Mouse (Mus musculus) kidney, adult 9 months (tissue): ENCODE results near the gene Swt1.
A peak's percentile ranks its signal among the peaks of the same experiment; 100 is the strongest.

ENCODE experiments used
- DNase-seq: peaks from one replicate; pipeline ENCODE4 v3.0.0; 2022

Gene Swt1

DNA sequence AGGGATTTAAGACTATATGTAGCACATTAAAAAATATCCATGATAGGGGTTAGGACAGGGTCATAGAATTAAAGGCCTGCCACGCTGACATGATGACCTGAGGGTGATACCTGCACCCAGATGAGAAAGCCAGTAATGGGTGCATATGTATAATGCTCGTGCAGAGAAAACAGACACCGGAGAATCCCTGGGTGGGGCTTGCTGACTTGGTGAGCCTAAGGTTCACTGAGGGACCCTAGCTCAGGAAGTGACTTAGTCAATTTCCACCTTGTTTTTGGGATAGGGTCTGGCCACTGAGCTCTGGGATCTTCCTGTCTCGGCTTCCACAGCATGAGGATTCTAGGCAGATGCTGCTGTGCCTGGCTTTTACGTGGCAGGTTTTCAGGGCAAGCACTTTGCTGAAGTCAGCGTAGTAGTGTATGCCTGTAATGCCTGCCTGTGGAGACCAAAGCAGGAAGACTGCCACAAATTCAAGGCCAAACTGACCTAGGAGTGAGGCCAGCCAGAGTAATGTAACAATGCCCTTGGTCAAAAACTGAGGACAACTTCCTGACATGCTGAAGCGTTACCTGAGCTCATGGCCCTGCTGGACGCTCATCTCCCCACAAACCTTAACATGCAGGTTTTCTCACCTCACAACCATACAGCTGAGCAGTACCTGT is 61.2 kb downstream of the Swt1 start:
- no peak for DNase-seq

DNA sequence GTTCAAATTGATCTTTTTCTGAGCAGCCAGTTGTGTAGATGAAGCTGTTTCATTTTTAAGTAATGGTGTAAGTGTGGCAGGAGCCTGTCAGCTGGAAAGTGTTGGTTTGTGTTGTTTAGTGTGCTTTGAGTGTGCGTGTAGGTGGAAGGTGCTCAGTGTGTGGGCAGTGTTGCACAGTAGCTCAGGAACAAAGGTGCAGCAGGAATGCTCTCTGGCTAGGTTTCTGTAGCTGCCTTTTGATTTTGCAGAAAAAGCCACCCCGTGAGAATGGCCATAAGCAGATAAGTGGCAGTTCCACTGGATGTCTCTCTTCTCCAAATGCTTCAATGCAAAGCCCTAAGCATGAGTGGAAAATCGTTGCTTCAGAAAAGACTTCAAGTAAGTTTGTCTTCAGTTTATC is 68.9 kb downstream of the Swt1 start:
- no peak for DNase-seq

DNA sequence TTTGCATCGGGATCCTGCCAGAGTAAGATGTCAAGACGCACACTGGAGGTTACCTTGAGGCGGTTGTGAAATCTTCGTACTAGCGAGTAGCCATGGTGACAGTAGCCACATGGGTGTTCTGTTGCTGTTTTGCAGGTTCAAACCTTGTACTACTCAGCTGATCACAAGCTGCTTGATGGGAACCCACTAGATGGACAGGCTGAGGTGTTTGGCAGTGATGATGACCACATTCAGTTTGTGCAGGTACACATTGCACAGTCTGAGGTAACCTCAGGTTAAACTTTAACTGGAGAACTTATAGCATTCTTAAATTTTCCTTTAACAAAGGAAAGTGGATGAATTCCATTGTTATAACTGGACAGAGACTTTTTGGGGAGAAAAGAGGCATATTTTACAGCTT is 72.3 kb downstream of the Swt1 start:
- no peak for DNase-seq

DNA sequence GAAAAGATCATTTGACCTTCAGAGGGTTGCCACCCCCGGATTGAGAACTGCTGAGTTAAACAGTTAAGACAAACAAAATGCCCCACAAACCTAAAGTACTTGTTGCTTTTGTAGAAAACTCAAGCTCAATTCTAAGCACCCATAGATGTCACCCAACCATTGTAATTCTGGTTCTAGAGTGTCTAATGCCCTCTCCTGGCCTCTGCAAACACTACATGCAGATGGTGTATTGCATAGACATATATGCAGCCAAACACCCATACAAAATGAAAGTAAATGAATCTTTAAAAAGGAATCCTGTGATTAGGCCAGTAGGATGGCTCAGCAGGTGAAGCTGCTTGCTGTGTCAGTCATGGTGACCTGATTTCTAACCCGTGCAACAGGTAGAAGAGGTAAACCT is 75.3 kb downstream of the Swt1 start:
- DNase-seq: peak; percentile 63

DNA sequence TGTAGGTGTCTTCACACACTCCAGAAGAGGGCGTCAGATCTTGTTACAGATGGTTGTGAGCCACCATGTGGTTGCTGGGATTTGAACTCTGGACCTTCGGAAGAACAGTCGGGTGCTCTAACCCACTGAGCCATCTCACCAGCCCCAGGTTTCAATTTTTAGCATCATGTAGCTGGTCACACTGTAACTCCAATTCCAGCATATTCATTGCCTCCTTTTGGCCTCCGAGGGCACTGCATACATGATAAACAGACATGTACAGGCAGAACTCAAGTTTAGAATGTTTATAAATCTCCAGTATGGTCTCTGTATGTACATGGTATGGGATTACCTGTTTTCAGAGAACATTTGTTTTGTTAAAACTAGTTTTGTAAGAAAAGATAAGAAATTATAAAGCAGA is 80.0 kb downstream of the Swt1 start:
- peak; percentile 55 for DNase-seq

DNA sequence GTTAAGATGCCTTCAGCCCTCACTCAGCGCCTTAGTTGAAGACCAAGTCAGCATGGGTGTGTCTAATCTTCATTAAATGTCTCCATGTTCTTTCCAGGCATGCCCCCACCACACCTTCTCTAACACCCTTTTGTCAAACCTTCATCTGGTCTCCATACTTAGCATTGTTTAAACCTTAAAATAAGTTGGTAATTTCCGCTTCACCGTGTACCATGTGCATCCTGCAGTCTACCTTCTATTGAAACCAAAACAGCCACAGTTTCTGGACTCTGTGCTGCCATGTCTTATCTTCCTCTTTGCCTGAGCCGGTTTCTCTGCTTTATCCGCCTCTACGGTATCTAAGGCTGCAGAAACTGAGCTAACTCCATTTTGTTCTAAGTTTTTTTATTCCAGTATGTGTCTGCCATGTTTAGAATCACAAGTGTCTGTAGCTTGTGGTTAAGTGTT is 81.6 kb downstream of the Swt1 start:
- no peak for DNase-seq

DNA sequence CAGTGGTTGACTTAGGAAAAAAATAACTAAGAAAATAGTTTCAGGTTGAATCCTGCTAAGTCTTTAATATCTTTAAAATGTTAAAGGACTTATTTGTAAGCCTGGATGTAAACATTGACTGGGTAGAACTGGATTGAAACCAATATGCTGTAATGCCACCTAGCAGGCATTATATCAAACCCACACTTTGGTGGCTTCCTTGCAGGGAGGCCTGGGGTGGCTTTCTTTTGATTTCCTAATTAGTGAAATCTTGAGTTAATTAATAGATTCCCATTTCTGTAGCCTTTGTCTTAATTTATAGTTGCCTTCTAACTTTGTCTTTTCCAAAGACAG is 82.4 kb downstream of the Swt1 start:
- DNase-seq: no peak

DNA sequence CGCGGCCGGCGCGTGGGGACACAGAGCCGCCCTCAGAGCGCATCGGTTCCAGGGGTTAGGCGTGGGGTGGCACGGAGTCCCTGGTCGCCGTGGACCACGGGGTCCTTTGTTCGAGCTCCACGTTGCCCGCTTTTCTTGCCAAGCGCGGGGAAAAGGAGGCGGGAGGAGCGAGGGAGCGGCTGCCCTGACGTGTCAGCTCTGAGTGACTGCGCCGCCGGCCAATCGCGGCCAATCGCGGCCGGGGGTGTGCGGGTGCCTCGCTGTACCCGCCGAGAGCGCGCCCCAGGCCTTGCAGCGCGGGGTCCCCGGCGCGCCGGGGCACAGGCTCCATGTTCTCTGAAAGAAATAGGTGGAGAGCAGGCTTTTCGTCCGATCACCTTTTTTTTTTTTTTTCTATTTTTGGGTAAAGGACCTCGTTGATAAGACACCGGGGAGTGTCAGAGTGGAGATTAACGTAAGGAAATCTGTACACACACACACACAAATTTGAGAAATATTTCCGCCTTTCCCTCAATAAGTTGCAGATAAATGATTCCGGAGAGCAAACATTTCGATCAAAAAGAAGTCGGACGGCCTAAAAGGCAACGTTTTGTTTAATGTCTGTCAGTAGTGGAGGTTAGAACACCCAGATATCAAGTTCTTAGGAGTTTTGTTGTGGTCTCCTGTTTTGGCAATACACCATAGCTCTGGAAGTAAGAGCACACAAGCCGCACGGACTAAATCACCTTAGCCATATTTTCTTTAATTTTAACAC is 83.0 kb downstream of the Swt1 start:
- DNase-seq: peak; percentile 93

DNA sequence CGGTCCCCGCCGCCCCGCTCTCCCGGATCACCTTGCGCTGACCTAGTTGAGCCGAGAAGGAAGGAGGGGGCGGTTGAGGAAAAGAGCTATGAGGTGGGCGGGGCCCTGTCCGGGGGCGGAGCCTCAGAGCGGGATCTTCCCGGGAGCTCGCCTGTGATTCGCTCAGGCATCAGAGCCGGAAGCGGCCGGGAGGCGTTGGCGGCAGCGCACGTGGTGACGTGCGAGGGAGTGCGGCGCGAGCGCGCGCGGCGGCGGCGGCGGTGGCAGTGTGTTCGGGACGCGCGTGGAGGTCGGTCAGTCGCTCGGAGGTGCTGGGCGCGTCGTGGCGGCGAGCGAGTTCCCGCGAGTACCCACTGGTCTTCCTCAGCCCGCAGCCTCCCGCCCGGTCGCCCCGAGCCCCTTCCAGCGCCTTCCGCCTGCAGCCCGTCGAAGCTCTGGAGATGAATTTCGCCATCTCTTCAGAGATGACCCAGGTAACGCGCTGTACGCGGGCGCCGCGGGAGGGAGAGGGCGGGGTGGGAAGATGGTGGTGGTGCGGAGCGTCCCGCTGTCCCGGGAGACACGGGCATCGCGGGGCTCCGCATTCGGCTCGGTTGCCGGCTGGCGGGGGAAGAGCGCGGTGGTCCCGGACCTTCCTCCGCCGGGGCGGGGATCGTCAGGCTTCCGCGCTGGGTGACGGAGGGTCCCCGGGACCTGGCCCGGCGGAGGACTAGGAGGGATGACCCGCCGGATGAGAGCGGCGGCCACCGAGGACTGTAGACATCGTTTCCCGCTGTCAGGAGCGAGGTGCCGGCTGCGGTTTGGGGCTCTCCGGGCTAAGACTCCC is 83.8 kb downstream of the Swt1 start, which contains the start of gene Ivns1abp:
TSS of gene Ivns1abp (plus strand) at position 195 of the 826 bp plus-strand sequence.
- peak; percentile 99 for DNase-seq

DNA sequence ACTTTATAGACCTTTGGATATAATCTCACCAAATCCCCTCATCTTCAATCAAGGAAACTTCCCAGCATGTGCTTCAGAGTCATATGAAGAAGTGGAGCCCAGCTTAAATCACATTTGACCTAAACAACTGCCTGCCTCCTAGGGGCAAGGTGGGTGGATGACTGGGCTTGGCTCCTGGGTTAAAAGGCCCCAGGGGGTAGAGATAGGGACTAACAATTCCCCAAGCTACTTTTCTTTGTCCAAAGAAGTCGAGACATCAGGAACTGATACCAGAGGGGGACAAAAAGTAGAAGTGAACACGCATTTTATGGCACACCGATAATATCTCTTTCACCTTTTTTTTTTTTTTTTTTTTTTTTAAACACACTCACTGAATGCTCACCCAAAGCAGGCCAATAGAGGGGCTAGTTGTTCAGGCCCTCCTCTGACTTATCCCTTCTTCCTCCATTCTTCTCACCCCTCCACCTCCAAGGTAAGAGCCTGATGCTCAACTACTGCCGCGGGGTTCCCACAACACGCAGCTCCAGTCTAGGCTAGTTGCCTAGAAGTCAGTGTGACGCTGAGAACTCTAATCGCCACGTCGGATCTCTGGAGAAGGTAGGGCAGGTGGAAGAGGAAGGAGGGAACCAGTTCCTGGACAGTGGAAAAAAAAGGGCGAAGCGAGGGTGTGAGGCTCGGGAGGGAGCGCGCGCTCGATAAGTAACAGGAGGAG is 84.5 kb downstream of the Swt1 start:
- DNase-seq: peak; percentile 63

DNA sequence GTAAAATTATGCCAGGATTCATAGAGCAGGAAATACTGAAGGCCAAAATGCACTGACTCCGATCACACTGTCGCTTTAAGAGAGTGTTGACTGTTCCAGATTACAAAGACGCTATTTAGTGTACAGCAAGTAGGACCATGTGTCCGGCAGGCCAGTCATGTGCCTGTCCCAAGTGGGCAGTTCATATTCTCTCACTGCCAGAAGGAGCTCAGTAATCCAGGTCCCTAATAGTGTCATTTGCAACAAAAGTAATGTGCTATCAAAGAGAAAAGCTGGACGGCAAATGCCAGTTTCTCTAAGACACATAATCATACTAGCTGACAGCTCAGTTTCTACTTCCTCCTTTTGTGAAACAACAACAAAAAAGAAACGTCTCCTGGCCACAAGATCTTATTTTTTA is 85.3 kb downstream of the Swt1 start:
- peak; percentile 78 for DNase-seq

DNA sequence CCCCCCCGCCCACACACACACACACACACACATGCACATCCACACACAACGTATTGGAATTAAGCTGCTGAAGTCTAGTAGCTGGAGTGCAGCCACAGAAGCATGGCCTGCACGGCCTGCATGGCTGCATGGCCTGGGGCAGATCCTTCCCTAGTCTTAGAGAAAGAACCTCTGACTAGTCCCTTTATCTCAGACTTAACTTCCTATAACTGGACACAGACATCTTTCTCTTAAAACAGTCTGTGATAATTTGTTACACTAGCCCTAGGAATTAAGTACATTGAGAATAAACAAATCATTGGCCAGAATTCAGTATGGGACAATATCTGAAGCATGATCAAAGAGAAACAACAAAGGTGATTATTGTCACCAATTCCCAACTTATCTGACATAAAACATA is 85.9 kb downstream of the Swt1 start:
- DNase-seq: peak; percentile 27

DNA sequence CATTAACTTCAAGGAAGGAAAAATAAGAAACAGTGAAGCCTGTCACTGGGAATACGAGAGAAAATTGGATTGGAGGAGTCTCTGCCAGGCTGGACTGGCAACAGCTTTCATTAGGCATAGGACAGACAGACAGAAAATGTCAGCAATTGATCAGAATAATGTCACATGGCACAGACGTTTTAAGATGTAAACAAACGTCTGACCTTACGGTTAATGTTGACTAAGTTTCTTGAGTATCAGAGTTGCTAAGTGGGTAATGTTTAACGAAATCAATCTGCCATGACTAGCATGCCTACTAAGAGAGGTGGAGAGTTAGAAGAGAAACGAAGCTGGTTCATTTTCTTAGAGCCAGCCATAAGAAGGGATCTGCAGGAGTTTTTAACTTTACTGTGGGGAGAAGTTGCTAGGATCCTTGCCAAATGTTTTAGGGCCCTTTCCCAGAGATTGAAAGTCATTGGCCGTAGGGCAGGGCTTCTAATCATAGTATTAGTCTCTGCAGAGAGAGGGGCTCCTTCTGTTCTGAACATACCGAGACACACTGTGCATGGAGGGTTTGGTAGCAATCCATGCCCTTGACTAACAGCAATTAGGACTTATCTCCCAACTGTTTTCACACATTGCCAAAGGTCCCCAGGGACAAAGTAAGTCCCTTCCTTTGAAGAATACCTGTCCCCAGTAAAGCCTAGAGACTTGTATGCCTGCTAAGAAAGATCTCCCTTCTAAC is 86.8 kb downstream of the Swt1 start:
- peak; percentile 87 for DNase-seq

DNA sequence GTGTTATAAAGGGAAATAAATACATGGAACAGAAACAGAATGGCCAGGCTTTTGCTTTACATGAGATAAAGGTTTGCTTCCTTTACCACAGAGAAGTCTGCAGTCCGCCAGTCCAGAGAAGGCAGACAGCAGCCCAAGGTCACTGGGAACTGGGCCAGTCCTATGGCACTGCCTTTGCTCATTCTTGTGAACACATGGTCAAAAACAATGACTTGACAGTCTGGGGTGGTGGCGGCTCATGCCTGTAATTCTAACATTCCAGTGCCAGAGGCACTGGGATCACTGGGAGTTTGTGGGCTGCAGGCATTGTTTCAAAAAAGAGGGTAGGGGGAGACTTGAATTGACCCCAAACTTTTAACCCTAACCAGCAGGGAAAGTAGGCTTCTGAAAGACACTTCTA is 89.3 kb downstream of the Swt1 start:
- peak; percentile 87 for DNase-seq

DNA sequence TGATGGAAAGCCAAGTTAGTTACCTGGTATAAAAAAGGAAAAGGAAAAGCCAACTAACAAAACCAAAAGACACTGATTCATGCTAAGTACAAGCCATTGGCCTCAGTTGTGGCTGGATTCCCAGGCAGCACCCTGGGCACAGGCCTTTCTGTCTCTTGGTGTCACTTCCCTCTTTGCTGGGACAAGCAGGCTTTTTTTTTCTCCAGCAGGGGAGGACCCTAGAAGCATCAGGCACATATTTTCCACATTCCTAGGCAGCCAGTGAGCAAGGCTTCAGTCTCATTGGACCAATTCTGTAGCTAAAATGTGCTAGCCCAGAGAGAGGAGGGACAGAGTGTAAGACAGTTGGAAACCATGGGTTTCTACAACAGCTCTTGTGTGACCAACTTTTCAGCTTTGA is 90.0 kb downstream of the Swt1 start:
- DNase-seq: no peak

DNA sequence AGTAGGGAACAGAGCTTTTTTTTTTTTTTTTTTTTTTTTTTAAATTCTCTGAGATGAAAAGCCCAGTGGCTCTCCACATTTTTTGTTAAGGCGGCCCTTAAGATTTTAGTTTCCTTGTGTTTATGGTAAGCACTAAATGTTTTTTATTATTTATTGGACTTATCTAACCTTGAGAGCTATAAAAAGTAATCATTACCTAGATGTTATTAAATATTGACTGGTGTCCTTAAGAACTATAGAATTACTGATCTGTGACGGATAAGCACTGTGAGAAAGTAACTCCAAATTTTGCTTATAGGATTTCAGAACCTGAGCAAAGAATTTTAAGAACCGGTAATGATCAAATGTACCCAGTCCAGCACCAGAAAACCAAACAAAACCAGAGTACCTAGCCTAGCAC is 95.4 kb downstream of the Swt1 start:
- no peak for DNase-seq

DNA sequence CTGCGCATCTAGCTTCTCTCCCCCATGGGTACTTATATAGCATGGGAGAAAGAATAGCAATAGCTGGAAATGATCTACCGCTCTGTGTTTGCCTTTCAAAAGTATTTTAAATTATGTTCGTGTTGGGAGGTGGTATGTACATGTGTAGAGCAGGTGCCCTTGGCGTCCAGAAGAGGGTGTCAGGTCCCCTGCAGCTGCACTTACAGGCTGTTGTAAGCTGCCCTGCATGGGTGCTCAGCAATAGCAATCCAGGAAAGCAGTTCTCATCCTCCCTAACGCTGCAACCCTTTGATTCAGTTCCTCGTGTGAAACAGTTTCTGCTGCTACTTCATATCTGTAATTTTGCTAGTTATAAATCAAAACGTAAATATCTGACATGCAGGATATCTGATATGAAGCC is 98.7 kb downstream of the Swt1 start:
- no peak for DNase-seq

DNA sequence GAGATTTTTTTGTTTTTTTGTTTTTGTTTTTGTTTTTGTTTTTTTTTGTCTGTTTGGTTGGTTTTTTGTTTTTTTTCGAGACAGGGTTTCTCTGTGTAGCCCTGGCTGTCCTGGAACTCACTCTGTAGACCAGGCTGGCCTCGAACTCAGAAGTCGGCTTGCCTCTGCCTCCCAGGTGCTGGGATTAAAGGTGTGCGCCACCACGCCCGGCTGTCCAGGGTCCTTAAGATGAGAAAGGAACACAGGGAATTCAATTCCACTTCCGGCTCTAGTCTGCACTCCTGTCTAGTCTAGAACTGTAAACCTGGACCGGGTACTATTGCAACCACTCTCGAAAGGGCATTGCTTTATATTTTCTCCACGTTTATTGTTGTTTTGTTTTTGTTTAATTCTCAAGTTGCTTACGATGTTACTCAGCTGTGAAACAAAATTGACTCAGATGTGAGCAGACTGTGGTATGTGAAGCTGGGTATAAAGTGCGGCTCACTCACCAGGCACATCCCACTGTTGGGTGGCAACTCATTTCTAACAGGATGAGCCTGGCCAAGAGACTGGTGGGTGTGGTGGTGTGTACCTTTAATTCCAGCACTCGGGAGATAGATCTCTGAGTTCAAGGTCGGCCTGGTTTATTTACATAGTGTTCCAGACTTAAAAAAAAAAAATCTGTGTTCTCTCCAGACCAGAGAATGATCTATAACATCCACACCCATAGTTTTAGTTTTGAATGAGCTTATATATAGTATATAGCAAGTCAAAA is 99.7 kb downstream of the Swt1 start:
- peak; percentile 50 for DNase-seq

DNA sequence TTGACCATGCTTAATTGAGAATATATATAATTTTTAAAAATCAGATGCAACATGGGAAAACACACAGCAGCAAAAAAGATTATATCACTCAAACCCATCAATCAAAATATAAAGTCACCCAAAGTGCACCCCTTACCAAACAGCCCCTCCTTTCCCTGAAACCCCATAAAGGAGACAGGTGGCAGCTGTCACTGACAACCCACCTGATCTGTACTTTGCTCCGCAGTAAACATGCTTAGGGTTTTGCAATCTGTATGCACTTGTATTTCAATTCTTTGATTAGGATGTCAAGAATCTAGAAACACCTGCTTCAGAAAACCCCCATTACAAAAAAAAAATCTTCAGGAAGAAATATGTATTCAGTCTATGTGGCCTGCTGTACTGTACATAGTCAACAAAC is 102.9 kb downstream of the Swt1 start:
- no peak for DNase-seq

DNA sequence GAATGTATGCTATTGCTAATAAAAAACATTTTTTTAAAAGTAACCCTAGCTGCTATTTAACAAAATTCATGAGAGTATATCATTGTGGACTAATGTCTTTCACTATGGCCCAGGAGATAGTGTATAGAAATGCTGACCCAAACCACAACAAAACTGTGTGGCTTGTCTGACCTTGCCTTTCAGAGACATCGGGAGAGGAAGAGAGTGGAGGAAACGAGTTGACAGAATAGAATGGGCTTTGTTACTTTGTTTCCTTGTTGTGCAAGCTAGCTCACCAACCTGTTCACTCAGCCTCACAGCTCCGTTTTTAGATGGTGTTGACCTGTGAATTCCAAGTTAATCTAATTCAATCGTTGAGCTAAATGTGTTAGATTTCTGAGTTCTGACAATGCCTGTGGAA is 107.8 kb downstream of the Swt1 start:
- no peak for DNase-seq

DNA sequence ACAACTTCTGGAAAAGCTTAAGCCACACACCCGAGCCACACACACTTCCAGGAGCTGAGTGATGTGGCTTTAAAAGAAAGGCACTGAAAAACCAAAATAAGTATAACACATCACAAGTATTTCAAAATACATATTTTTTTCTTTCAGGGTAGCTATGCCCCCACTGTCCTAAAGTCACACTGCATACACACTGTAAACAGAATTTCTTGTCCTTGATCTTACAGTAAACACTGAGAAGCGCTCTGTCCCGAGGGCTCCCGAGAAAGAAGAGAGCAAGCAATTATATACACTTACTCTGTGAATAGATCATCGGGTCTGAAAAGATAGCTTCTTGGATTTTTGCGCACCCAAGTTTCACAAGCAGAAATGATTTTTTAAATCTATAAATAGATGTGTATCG is 109.0 kb downstream of the Swt1 start:
- no peak for DNase-seq
